Mouse (Mus musculus): ENCODE data around the gene Mrpl54. TPM values are rescaled to one million over a fixed set of nuclear protein-coding genes. Genes with fewer than 3 reads are reported as not detected.

Gene Mrpl54
- polyA plus RNA-seq, 1 experiment from 2014 or later, result 234 TPM

DNA sequence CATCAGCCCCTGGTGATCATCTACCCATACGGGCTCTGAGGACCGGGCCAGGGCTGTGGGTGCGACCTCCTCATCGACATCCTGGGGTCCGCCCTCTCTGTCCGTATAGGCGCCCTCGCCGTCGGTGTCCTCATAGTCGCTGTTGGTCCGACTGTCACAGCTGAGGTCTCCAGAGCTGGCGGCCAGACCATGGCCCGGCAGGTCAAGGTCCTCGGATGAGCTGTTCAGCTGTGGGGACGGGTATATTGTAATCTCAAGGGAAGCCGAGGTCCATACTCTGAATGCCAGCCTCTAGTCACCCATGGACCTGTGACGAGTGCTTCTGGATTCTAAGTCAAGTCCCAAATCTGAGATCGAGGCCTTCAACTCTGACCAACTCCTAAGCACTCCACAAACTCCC lies 7.1 kb upstream of the Mrpl54 start:
- Histone ChIP-seq H3K27me3 (ENCODE audit: low read depth, poor library complexity, severe bottlenecking) (peaks cover 5% of the 10 kb centered on the region; the same call in 1 of the 2 replicates), H3K9me3 (replicated peaks) (no peaks in the 10 kb centered on the region), H3K4me1 (peaks cover 10% of the 10 kb centered on the region), H3K36me3 (peaks cover 56% of the 10 kb centered on the region), H3K27ac (no peak overlapping the region), H3K4me3 (no peak overlapping the region)
- DNase-seq (ENCODE audit: low spot score), result no peak
- WGBS, result 93% methylated on average over 19 of the region's 19 CpGs

DNA sequence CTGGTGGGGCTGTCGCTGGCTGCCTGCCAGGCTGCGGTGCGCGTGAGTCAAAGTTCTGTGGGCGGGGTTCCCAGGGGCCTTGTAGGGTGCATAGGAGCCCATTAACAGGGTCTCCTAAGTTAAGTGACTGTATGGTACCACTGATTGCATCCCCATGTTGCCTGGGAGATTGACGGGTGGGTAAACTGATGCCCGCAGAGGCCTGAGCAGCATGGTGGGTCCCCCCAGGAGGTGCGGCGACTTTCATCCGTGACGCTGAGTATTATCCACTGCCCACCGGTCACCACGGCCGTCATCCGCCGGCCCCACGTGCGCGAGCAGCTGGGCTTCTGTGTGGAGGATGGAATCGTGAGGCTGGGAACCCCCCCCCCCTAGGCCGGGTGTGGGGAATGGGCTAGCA lies 5.6 kb upstream of the Mrpl54 start:
- H3K4me3 ChIP-seq, result no peak overlapping the region
- 95% methylated on average over 21 of the region's 21 CpGs for WGBS
- no peaks in the 10 kb centered on the region for H3K9me3 ChIP-seq (replicated peaks)
- H3K36me3 ChIP-seq, result peaks cover 58% of the 10 kb centered on the region
- no peak overlapping the region for H3K27ac ChIP-seq
- no peaks in the 10 kb centered on the region for H3K27me3 ChIP-seq (ENCODE audit: low read depth, poor library complexity, severe bottlenecking)
- DNase-seq (ENCODE audit: low spot score), result no peak
- H3K4me1 ChIP-seq, result peaks cover 16% of the 10 kb centered on the region

DNA sequence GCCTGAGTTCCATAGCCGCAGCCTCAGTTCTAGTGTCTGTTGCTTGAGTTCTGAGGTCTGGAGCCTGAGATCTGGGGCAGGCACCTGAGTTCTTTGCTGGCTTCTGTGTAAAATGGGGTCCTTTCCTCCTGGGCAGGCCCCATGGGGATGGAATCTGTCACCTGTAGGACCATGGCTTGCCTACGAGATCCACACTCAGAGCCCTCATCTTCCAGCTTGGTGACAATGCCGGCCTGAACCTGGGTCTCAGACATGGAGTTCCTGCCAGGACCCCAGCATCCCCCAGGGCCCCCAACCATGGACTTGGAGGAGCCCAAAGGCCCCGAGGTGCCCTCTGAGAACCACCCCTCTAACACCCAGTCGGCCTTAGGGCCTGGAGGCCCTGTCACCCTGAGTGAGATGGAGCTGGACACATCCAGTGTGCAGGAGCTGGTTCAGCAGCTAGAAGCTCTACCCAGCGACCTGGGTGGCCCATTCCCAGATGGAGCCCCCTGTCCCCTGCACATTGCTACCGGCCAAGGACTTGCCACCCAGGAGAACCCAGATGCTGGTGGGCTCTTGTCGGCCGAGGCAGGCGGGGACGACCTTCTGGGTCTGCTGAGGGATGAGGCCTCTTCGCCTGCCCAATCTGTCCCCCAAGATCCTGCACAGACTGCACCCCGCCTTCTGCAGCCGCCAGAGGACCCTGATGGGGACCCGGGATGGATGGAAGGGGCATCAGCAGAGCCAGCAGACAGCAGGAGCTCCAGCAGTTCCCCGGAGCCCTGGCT lies 2.1 kb upstream of the Mrpl54 start:
- whole genome bisulfite sequencing, result 83% methylated on average over 16 of the region's 16 CpGs
- no peak for DNase-seq (ENCODE audit: low spot score)
- Histone ChIP-seq H3K4me1 (peaks cover 26% of the 10 kb centered on the region), H3K27me3 (ENCODE audit: low read depth, poor library complexity, severe bottlenecking) (no peaks in the 10 kb centered on the region), H3K9me3 (replicated peaks) (no peaks in the 10 kb centered on the region), H3K36me3 (peaks cover 65% of the 10 kb centered on the region), H3K4me3 (peak overlapping the region; percentile 75), H3K27ac (peak overlapping the region; percentile 84)

DNA sequence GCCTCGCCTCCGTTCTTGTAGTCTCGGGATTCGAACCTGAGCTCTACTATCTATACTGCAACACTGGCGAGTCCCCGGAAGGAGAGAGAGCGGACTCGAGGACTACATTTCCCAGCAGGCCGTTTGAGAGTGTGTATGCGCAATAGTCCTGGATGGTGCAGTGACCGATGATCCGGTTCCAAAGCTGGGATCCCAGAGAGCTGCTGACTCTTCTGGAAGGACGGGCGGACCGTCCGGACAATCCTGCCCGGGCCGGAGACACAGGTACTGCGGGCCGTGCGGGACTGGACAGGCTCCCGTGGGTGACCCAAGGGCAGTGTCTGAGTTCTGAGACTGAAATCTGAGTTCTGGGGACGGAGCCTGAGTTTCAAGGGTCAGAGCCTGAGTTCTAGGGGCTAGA lies 1.3 kb upstream of the Mrpl54 start:
- Histone ChIP-seq H3K4me3 (peak overlapping the region; percentile 75), H3K27me3 (ENCODE audit: low read depth, poor library complexity, severe bottlenecking) (no peaks in the 10 kb centered on the region), H3K9me3 (replicated peaks) (no peaks in the 10 kb centered on the region), H3K4me1 (peaks cover 26% of the 10 kb centered on the region), H3K27ac (peak overlapping the region; percentile 84), H3K36me3 (peaks cover 65% of the 10 kb centered on the region)
- peak; percentile 75 for DNase-seq (ENCODE audit: low spot score)
- WGBS, result 4% methylated on average over 23 of the region's 23 CpGs

DNA sequence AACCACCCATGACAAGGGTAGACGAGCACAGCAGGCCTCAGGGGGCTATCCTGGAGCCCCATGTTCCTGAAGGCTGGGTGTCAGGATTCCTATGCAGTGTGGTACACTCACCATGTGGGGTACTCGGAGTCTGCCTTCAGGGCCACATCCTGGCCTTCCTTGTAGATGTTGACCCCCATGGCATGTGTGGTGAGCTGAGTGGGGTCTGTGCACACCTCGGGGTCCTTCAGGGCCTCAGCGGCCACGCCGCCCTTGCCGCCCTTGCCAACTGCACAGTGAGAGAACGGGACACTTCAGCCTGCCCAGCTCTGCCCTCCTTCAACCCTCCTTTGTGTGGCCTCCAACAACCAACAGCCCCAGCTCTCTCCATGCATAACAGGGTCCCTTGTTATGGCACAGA lies 1.2 kb downstream of the Mrpl54 start:
- peaks cover 60% of the 10 kb centered on the region for H3K36me3 ChIP-seq
- no peak overlapping the region for H3K27ac ChIP-seq
- 93% methylated on average over 8 of the region's 8 CpGs for WGBS
- no peak for DNase-seq (ENCODE audit: low spot score)
- peaks cover 23% of the 10 kb centered on the region for H3K4me1 ChIP-seq
- H3K9me3 ChIP-seq (replicated peaks), result no peaks in the 10 kb centered on the region
- H3K4me3 ChIP-seq, result peak overlapping the region; percentile 79
- H3K27me3 ChIP-seq (ENCODE audit: low read depth, poor library complexity, severe bottlenecking), result peaks cover 7% of the 10 kb centered on the region

GRCm38 (mm10) chr10:81261025-81261424 lies 5.7 kb downstream of the Mrpl54 start:
- 91% methylated on average over 4 of the region's 4 CpGs for WGBS
- Histone ChIP-seq H3K27ac (no peak overlapping the region), H3K4me3 (no peak overlapping the region), H3K9me3 (replicated peaks) (no peaks in the 10 kb centered on the region), H3K4me1 (peaks cover 34% of the 10 kb centered on the region), H3K36me3 (peaks cover 47% of the 10 kb centered on the region), H3K27me3 (ENCODE audit: low read depth, poor library complexity, severe bottlenecking) (peaks cover 52% of the 10 kb centered on the region)
- DNase-seq (ENCODE audit: low spot score), result no peak

- Histone ChIP-seq H3K4me1 (peaks cover 24% of the 10 kb centered on the region), H3K27ac (0 out of 2 replicates have a peak overlapping the region, but pooled peaks have one; percentile 10), H3K9me3 (replicated peaks) (no peaks in the 10 kb centered on the region), H3K27me3 (ENCODE audit: low read depth, poor library complexity, severe bottlenecking) (peaks cover 68% of the 10 kb centered on the region), H3K4me3 (no peak overlapping the region), H3K36me3 (peaks cover 33% of the 10 kb centered on the region)
- 50% methylated on average over 21 of the region's 21 CpGs for WGBS
- DNase-seq (ENCODE audit: low spot score), result no peak
Observed at GRCm38 (mm10) chr10:81259225-81259884, 7.4 kb downstream of the Mrpl54 start.

DNA sequence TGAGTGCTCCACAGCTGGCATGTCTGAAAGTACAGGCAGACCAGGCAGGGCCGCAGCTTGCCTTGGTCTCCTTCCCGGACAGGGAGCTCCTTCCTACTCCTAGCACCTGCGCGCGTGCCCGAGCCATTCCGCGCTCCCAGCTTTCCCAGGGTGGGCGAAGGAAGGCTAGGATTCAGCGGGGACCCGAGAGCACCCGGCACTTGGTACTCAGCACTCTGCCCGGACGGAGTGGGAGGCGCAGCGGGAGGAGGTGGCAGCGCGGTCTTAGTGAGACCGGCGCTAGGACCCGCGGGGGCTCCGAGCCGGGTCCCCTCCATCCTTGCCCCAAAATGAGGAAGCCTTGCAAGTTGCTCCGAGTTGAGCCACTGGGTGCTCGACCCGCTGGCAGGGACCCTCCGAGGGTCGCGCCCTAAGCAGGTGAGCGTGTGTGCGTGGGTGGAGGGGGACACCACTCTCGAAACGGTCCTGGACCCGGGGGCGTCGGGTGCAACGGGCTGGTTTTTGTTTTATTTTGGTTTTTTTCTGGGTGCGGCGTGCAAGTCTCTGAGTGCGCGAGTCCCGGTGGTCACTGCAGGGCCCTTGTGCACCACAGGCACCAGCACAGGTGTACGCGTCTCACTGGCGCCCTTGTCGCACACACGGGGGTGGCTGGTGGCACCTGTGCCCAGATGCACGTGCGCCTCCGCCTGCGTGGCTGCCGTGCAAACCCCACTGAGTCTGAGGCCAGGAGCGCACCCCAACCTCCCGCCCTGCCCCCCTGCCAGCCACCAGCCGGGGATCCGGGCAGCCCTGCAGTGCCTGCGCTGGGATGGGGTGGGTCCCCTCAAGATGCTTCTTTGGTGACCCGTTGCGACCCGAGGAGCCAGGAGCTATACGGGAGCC lies 9.3 kb downstream of the Mrpl54 start:
- peak overlapping the region; percentile 39; the same call in 1 of the 2 replicates for H3K27ac ChIP-seq
- peaks cover 14% of the 10 kb centered on the region for H3K36me3 ChIP-seq
- DNase-seq (ENCODE audit: low spot score), result peak; percentile 63
- H3K27me3 ChIP-seq (ENCODE audit: low read depth, poor library complexity, severe bottlenecking), result peaks cover 88% of the 10 kb centered on the region
- H3K4me3 ChIP-seq, result peak overlapping the region; percentile 51
- no peaks in the 10 kb centered on the region for H3K9me3 ChIP-seq (replicated peaks)
- peaks cover 34% of the 10 kb centered on the region for H3K4me1 ChIP-seq
- 2% methylated on average over 62 of the region's 62 CpGs for WGBS

DNA sequence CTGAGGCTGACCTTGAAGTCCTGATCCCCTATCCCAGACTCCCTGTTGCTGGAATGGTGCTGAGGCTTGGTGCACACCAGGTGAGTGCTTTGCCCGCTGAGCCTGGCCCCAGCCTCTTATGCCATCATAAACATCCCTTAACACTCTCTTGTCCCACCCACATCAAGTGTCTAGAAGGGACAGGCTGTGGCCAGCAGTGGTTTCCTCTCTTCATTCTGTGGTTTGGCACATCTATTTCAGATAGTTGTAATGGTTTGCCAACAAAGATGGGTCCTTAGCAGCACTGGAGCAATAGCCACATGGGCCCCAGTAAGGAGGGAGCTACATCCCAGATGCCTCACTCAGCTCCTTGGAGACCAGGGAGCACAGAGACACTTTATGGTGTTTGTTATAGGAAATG lies 11.8 kb downstream of the Mrpl54 start:
- no peaks in the 10 kb centered on the region for H3K36me3 ChIP-seq
- no peak for DNase-seq (ENCODE audit: low spot score)
- peaks cover 96% of the 10 kb centered on the region for H3K27me3 ChIP-seq (ENCODE audit: low read depth, poor library complexity, severe bottlenecking)
- WGBS, result 70% methylated on average over 1 of the region's 1 CpGs
- peaks cover 40% of the 10 kb centered on the region for H3K4me1 ChIP-seq
- H3K27ac ChIP-seq, result no peak overlapping the region
- H3K4me3 ChIP-seq, result no peak overlapping the region
- H3K9me3 ChIP-seq (replicated peaks), result no peaks in the 10 kb centered on the region

DNA sequence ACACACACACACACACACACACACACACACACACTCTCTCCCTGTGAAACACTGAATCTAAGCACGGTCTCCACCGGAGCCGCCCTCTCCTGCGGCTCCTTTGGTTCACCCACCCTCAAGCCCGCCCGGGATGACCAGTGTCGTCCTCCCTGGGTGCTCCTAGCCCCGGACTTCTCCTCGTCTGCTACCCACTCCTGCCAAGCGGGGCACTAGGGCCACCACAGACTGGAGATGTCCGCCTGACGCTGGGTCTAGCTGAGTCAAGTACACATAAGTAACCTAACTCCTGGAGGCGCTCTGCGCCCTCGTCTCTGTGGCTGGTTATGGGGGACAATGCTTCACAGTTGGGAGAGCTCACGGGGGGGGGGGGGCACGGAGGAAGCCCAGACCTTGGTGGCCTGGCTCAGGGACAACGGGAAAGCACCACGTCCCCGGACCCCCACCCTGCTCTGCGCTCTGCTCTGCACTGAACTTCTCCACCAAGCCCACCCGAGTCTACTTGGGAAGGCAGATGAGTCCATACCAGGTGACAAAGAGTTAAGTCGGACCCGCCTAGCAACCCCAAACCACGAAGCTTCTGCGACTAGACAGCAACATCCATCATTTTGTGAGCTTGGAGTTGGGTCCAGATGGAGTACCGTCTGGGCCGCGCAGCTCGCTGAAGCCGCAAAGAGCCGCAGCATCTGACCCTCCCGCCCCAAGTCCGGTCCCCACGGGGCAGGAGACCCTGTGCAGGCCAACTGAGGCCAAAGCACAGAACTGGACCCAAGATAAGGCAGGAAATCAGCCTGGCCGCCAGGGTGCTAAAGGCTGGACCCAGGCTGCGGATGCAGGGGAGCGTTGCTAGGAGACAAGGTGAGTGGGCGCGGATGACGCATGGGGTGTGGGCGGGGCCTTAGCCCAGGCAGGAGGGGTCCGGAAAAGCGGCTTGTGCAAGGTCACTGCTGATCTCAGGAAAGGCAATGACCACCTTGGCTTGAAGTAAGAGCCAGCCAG lies 14.0 kb downstream of the Mrpl54 start, which contains the start of gene Matk:
Gene Matk, plus strand, starts transcription at position 512 of the 996 bp plus-strand sequence.
- 9% methylated on average over 44 of the region's 44 CpGs for WGBS
- peaks cover 74% of the 10 kb centered on the region for H3K27me3 ChIP-seq (ENCODE audit: low read depth, poor library complexity, severe bottlenecking)
- peak within 1 kb of the TSS; percentile 31; the same call in 1 of the 2 replicates for H3K27ac ChIP-seq
- H3K9me3 ChIP-seq (replicated peaks), result no peaks in the 10 kb centered on the region
- H3K4me1 ChIP-seq, result peaks cover 25% of the 10 kb centered on the region
- DNase-seq (ENCODE audit: low spot score), result peak; percentile 81
- no peaks in the 10 kb centered on the region for H3K36me3 ChIP-seq
- H3K4me3 ChIP-seq, result peak within 1 kb of the TSS; percentile 45

DNA sequence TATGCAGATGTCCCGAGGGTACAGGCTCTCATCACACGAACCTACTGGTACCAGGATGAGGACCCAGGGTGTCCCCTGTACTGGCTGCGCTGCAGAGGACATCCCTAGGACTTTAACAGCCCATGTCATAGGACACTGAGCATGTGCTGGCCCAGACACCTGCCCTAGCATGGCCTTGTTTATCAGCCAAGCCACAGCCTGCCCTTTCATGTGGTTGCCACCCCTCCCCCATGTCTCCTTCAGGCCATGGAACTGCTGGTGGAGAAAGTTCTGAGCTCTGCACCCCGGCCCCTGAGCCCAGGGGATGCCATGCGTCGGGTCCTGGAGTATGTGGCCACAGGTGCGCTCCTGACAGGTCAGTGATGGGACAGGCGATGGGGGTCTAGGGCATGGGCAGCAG lies 17.3 kb downstream of the Mrpl54 start:
- Histone ChIP-seq H3K9me3 (replicated peaks) (no peaks in the 10 kb centered on the region), H3K27ac (no peak overlapping the region), H3K27me3 (ENCODE audit: low read depth, poor library complexity, severe bottlenecking) (peaks cover 50% of the 10 kb centered on the region), H3K36me3 (no peaks in the 10 kb centered on the region), H3K4me3 (no peak overlapping the region), H3K4me1 (peaks cover 26% of the 10 kb centered on the region)
- 83% methylated on average over 8 of the region's 8 CpGs for WGBS
- DNase-seq (ENCODE audit: low spot score), result no peak

GRCm38 (mm10) chr10:81247804-81248203 lies 18.9 kb downstream of the Mrpl54 start:
- peaks cover 23% of the 10 kb centered on the region for H3K4me1 ChIP-seq
- peaks cover 50% of the 10 kb centered on the region for H3K27me3 ChIP-seq (ENCODE audit: low read depth, poor library complexity, severe bottlenecking)
- no peak overlapping the region for H3K4me3 ChIP-seq

More at GRCm38 (mm10) chr10:81247804-81248203, 18.9 kb downstream of the Mrpl54 start:
- 98% methylated on average over 2 of the region's 2 CpGs for WGBS
- H3K9me3 ChIP-seq (replicated peaks), result no peaks in the 10 kb centered on the region
- no peak overlapping the region for H3K27ac ChIP-seq
- no peak for DNase-seq (ENCODE audit: low spot score)
- no peaks in the 10 kb centered on the region for H3K36me3 ChIP-seq
